Comparison of ENCODE assay signal across 8 mouse cellular contexts in the genomic region with DNA sequence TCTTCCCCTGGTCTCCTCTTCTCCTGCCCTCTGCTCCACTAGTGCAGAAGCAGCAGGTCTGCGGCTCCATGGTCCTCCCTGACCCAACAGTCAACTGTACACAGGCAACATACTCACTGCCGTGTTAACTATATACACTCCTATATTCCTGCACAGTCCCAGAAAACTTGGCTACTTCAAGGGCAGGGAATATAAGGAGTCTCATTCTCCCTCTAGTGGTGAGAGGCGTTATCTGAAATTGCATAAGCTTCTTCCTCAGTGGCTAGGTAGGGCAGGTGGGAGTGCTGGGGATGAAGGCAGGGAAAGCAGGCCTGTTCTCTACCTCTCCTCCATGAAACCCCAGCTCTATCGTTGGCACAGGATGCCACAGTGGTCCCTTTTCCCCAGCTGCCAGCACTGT. TPM values are rescaled to one million over a fixed set of nuclear protein-coding genes. Genes with fewer than 3 reads are reported as not detected.
DNase-seq lines count a peak whose midpoint lies in the region; ATAC-seq and TF ChIP-seq lines count a peak whose summit lies in the region.

No protein-coding gene starts in this region.

- DNase-seq in cerebellum, postnatal 14 days: peak; percentile 41 to 55
- DNase-seq in cerebellum, adult 8-10 months: no peak
- peak; percentile 43 for DNase-seq in 3T3-L1 (ENCODE audit: low read depth, low spot score)
- peak; percentile 77 for DNase-seq in embryo, embryonic 11 days
- peak; percentile 89 for DNase-seq in midbrain, embryonic 14.5 days
- no peak for DNase-seq in urinary bladder, postnatal 25 days (ENCODE audit: low spot score)
- DNase-seq in urinary bladder, adult 2 months (ENCODE audit: low spot score): no peak

- no peak overlapping the region for H3K27ac ChIP-seq in intestine, postnatal 0 days (ENCODE audit: low read depth, low read length)
- no peak overlapping the region for H3K27ac ChIP-seq in midbrain, embryonic 14.5 days (replicated peaks; ENCODE audit: low read depth, low read length)

- no peak overlapping the region for H3K9ac ChIP-seq in intestine, postnatal 0 days (ENCODE audit: low read depth, low read length)
- no peak overlapping the region for H3K9ac ChIP-seq in midbrain, embryonic 14.5 days (replicated peaks; ENCODE audit: low read length)

- no peaks in the 10 kb centered on the region for H3K36me3 ChIP-seq in intestine, postnatal 0 days (ENCODE audit: control insufficient read depth, insufficient read depth)
- no peaks in the 10 kb centered on the region for H3K36me3 ChIP-seq in midbrain, embryonic 14.5 days (ENCODE audit: control insufficient read depth, insufficient read depth, low read length)

- no peaks in the 10 kb centered on the region for H3K9me3 ChIP-seq in intestine, postnatal 0 days (ENCODE audit: control insufficient read depth)
- H3K9me3 ChIP-seq in midbrain, embryonic 14.5 days (ENCODE audit: control insufficient read depth, low read length): no peaks in the 10 kb centered on the region

- H3K4me2 ChIP-seq in intestine, postnatal 0 days (replicated peaks; ENCODE audit: low read depth): no peak overlapping the region
- H3K4me2 ChIP-seq in midbrain, embryonic 14.5 days (ENCODE audit: low read length): no peak overlapping the region

- H3K27me3 ChIP-seq in intestine, postnatal 0 days (replicated peaks; ENCODE audit: control insufficient read depth, insufficient read depth, low read length): peaks cover 17% of the 10 kb centered on the region; the same call in 1 of the 2 replicates
- H3K27me3 ChIP-seq in midbrain, embryonic 14.5 days (ENCODE audit: control insufficient read depth, insufficient read depth, low read length): peaks cover 15% of the 10 kb centered on the region; the same call in 1 of the 2 replicates

- H3K4me1 ChIP-seq in intestine, postnatal 0 days (replicated peaks; ENCODE audit: control insufficient read depth, insufficient read depth, low read length): no peaks in the 10 kb centered on the region
- peaks cover 8% of the 10 kb centered on the region for H3K4me1 ChIP-seq in midbrain, embryonic 14.5 days (ENCODE audit: control insufficient read depth, insufficient read depth, low read length)

- TF ChIP-seq CTCF in intestine, postnatal 0 days (IDR thresholded peaks at IDR 0.05; ENCODE audit: low read depth): peak; percentile 86

- no peak; the same call in 1 of the 2 replicates for ATAC-seq in intestine, postnatal 0 days
- peak; percentile 52; the same call in 1 of the 2 replicates for ATAC-seq in midbrain, embryonic 14.5 days (ENCODE audit: low FRiP score, low TSS enrichment)

- 18% methylated on average over 4 of the region's 4 CpGs for WGBS in intestine, postnatal 0 days
- 30% methylated on average over 4 of the region's 4 CpGs for WGBS in midbrain, embryonic 14.5 days

- H3K4me3 ChIP-seq in intestine, postnatal 0 days (ENCODE audit: low read depth, low read length): no peak overlapping the region
- H3K4me3 ChIP-seq in midbrain, embryonic 14.5 days (replicated peaks; ENCODE audit: low read depth, low read length): no peak overlapping the region

RNA-seq across cellular contexts. Expression of a gene that starts 2.9 kb away (rescaled TPM):
- 0.87 and 1.2 TPM in 2 replicates for polyA plus RNA-seq in intestine, postnatal 0 days (2015; fragmentation: Nextera tagmentation; extraction: Ambion mirVana)
- 4.5 and 4.6 TPM in 2 replicates for polyA plus RNA-seq in midbrain, embryonic 14.5 days (2014; fragmentation: Nextera tagmentation; extraction: Ambion mirVana)
- polyA plus RNA-seq in urinary bladder, adult 2 months (2012; rRNA removed): 0.46 and 0.48 TPM in 2 replicates

RNA-seq across cellular contexts. Expression of a gene that starts 35.4 kb away (rescaled TPM):
- polyA plus RNA-seq in intestine, postnatal 0 days (2015; fragmentation: Nextera tagmentation; extraction: Ambion mirVana): 4.3 and 5.9 TPM in 2 replicates
- polyA plus RNA-seq in midbrain, embryonic 14.5 days (2014; fragmentation: Nextera tagmentation; extraction: Ambion mirVana): 53.2 and 58.5 TPM in 2 replicates
- polyA plus RNA-seq in urinary bladder, adult 2 months (2012; rRNA removed): 0.25 and 0.26 TPM in 2 replicates

Comparison
In these comparisons a context has a peak if more than half of its experiments do, and no peak if none do; other contexts are left out.
1. DNase-seq: peak in cerebellum, postnatal 14 days (2 of 2), 3T3-L1 (single experiment), embryo, embryonic 11 days (single experiment) and midbrain, embryonic 14.5 days (single experiment); none in cerebellum, adult 8-10 months (single experiment), urinary bladder, postnatal 25 days (single experiment) and urinary bladder, adult 2 months (single experiment).